Mouse (Mus musculus): ENCODE measurements around the gene Cdk17. TPM values are rescaled to one million over a fixed set of nuclear protein-coding genes. Genes with fewer than 3 reads are reported as not detected.

Cdk17 gene
- polyA plus RNA-seq, 2 experiments = 10.5 to 12.9 TPM

GRCm38 (mm10) chr10:93190475-93191262 lies 30.0 kb downstream of the Cdk17 start:
- H3K27ac ChIP-seq = peak overlapping the region; percentile 14; the same call in 1 of the 2 replicates
- peaks cover 17 to 36% of the 10 kb centered on the region in 2 experiments for H3K4me1 ChIP-seq (replicated peaks; ENCODE audit: control insufficient read depth in 2 of 2, insufficient read depth in 2 of 2, low read length in 1 of 2)
- TF ChIP-seq EP300 (IDR thresholded peaks at IDR 0.05; ENCODE audit: low read depth) (no peak), CTCF (IDR thresholded peaks at IDR 0.05; ENCODE audit: low read depth) (no peak)
- H3K27me3 ChIP-seq (ENCODE audit: control insufficient read depth, insufficient read depth, low read length) = no peaks in the 10 kb centered on the region
- no peak overlapping the region for H3K4me3 ChIP-seq (ENCODE audit: insufficient read depth in 1 of 2, low read depth in 2 of 2, low read length in 2 of 2)
- H3K4me2 ChIP-seq (ENCODE audit: low read depth) = no peak overlapping the region
- H3K9ac ChIP-seq (replicated peaks) = no peak overlapping the region; the same call in 1 of the 2 replicates
- WGBS (ENCODE audit: insufficient replicate concordance) = 30% methylated on average over 8 of the region's 8 CpGs
- DNase-seq (ENCODE audit: low read depth in 3 of 3, low spot score in 3 of 3) = no peak
- no peaks in the 10 kb centered on the region for H3K36me3 ChIP-seq (replicated peaks; ENCODE audit: control insufficient read depth, insufficient read depth, low read depth)
- H3K9me3 ChIP-seq (ENCODE audit: control insufficient read depth, low read length) = no peaks in the 10 kb centered on the region
- peak; percentile 61 for ATAC-seq (ENCODE audit: insufficient read depth)

DNA sequence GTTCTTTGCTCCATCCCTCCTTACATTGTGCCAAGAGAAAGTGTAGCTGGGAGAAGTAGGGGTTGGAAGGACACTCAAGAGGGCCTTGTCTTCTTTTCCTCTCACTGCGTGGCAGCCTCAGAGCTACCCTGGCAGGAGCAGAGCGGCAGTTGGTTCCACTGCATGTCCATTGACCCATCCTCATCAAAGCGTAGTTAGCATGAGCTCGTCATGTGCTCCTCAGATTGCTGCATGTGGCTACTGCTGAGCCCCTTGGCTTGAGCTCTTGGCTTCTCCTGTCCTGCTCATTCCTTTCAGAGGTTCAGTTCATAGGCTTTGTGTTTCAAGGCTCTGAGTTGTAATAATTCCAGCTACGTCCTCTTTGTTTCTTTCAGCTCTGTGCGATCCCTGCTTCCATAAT lies 36.4 kb downstream of the Cdk17 start:
- ATAC-seq (ENCODE audit: insufficient read depth) (no peak), DNase-seq (ENCODE audit: low read depth in 3 of 3, low spot score in 3 of 3) (no peak)
- Histone ChIP-seq H3K36me3 (replicated peaks; ENCODE audit: control insufficient read depth, insufficient read depth, low read depth) (peaks cover 5% of the 10 kb centered on the region; the same call in 1 of the 2 replicates), H3K27me3 (ENCODE audit: control insufficient read depth, insufficient read depth, low read length) (no peaks in the 10 kb centered on the region), H3K4me1 (replicated peaks; ENCODE audit: control insufficient read depth in 2 of 2, insufficient read depth in 2 of 2, low read length in 1 of 2) (peaks cover 0 to 13% of the 10 kb centered on the region in 2 experiments; a peak in 3 of 4 replicates), H3K4me2 (ENCODE audit: low read depth) (no peak overlapping the region), H3K27ac (no peak overlapping the region), H3K4me3 (ENCODE audit: insufficient read depth in 1 of 2, low read depth in 2 of 2, low read length in 2 of 2) (no peak overlapping the region), H3K9me3 (ENCODE audit: control insufficient read depth, low read length) (no peaks in the 10 kb centered on the region), H3K9ac (replicated peaks) (no peak overlapping the region)
- TF ChIP-seq EP300 (IDR thresholded peaks at IDR 0.05; ENCODE audit: low read depth) (no peak), CTCF (IDR thresholded peaks at IDR 0.05; ENCODE audit: low read depth) (no peak)
- WGBS (ENCODE audit: insufficient replicate concordance) = 94% methylated on average over 6 of the region's 6 CpGs

GRCm38 (mm10) chr10:93198958-93199357 lies 38.3 kb downstream of the Cdk17 start:
- no peak for DNase-seq (ENCODE audit: low read depth in 3 of 3, low spot score in 3 of 3)

DNA sequence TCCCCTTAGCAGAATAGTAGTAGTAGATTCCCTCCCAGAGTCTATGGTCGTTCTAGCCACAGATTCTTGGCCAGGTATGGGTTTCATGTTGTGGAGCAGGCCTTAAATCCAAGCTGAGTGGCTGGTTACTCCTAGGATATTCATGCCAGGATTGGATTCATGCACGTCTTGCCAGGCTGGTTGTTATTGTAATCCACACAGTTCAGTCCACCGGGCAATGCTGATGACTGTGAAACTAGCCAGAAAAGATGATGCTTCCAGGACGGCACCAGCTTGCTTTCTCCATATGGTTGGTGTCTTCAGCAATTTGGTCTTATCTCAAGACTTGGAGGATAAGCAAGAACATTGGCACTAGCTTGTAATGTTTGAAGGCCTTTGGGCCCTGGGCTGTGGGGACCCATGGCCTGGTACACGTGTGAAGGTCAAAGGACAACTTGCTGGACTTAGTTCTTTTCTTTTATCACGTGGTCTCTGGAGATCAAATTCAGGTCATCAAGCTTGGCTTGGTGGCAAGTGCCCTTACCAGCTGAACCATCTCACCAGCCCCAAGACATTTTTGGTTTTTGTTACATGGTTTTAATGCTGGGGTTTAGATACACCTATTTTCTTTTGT lies 41.3 kb downstream of the Cdk17 start:
- Histone ChIP-seq H3K4me1 (replicated peaks; ENCODE audit: control insufficient read depth in 2 of 2, insufficient read depth in 2 of 2, low read length in 1 of 2) (peaks cover 0 to 12% of the 10 kb centered on the region in 2 experiments; a peak in 3 of 4 replicates), H3K36me3 (replicated peaks; ENCODE audit: control insufficient read depth, insufficient read depth, low read depth) (peaks cover 5% of the 10 kb centered on the region; the same call in 1 of the 2 replicates), H3K9me3 (ENCODE audit: control insufficient read depth, low read length) (no peaks in the 10 kb centered on the region), H3K27me3 (ENCODE audit: control insufficient read depth, insufficient read depth, low read length) (no peaks in the 10 kb centered on the region), H3K9ac (replicated peaks) (no peak overlapping the region), H3K4me2 (ENCODE audit: low read depth) (no peak overlapping the region), H3K4me3 (ENCODE audit: insufficient read depth in 1 of 2, low read depth in 2 of 2, low read length in 2 of 2) (no peak overlapping the region), H3K27ac (no peak overlapping the region)
- no peak for ATAC-seq (ENCODE audit: insufficient read depth)
- no peak for DNase-seq (ENCODE audit: low read depth in 3 of 3, low spot score in 3 of 3)
- TF ChIP-seq CTCF (IDR thresholded peaks at IDR 0.05; ENCODE audit: low read depth) = no peak
- no peak for TF ChIP-seq EP300 (IDR thresholded peaks at IDR 0.05; ENCODE audit: low read depth)
- 81% methylated on average over 6 of the region's 6 CpGs for WGBS (ENCODE audit: insufficient replicate concordance)

More at GRCm38 (mm10) chr10:93198958-93199357, 38.3 kb downstream of the Cdk17 start:
- peaks cover 5% of the 10 kb centered on the region; the same call in 1 of the 2 replicates for H3K36me3 ChIP-seq (replicated peaks; ENCODE audit: control insufficient read depth, insufficient read depth, low read depth)
- no peak overlapping the region for H3K27ac ChIP-seq
- H3K4me3 ChIP-seq (ENCODE audit: insufficient read depth in 1 of 2, low read depth in 2 of 2, low read length in 2 of 2) = no peak overlapping the region
- no peaks in the 10 kb centered on the region for H3K27me3 ChIP-seq (ENCODE audit: control insufficient read depth, insufficient read depth, low read length)
- no peak overlapping the region for H3K4me2 ChIP-seq (ENCODE audit: low read depth)
- H3K9me3 ChIP-seq (ENCODE audit: control insufficient read depth, low read length) = no peaks in the 10 kb centered on the region
- H3K9ac ChIP-seq (replicated peaks) = no peak overlapping the region
- peak; percentile 60; the same call in 1 of the 2 replicates for ATAC-seq (ENCODE audit: insufficient read depth)
- no peak for TF ChIP-seq CTCF (IDR thresholded peaks at IDR 0.05; ENCODE audit: low read depth)
- no peak for TF ChIP-seq EP300 (IDR thresholded peaks at IDR 0.05; ENCODE audit: low read depth)
- H3K4me1 ChIP-seq (replicated peaks; ENCODE audit: control insufficient read depth in 2 of 2, insufficient read depth in 2 of 2, low read length in 1 of 2) = peaks cover 0 to 15% of the 10 kb centered on the region in 2 experiments; a peak in 3 of 4 replicates
- WGBS (ENCODE audit: insufficient replicate concordance) = 42% methylated on average over 3 of the region's 3 CpGs
